Mouse (Mus musculus) urinary bladder, postnatal 4 days (tissue): ENCODE results near the gene Nuf2.
"Not testable (repeated sequence)": the region's sequence is repeated elsewhere in the genome, so short reads cannot be mapped to it uniquely, and the experiment has no call there.

Source experiments
- DNase-seq, 2 experiments: peaks; one replicate each; pipeline ENCODE4 v3.0.0; 2021 to 2022; ENCODE audit warnings: low spot score in 2 of 2

Gene Nuf2

GRCm38 (mm10) chr1:169530876-169531701 is at the start of gene Nuf2:
Nuf2 (minus strand) TSS chr1:169531464.
- peak; percentile 97 for DNase-seq

DNA sequence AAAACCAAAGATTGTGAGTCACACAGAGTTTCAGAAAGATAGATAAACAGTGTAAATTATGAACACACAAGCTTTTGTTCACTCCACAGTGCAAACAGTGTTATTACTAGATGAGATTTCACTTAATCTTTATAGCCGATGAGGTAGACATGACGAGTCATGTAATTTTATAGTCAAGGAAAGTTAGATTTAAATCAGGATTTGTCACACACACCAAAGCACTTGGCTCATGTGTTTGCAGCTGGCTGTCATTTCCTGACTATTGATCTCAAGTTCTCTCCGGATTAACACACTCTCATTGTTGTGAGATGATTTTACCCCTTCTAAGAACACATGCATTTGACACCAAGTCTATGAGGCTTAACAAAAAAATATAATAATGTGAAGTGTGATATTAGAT is 48.3 kb upstream of the Nuf2 start:
- no peak for DNase-seq

- DNase-seq: no peak
Observed at GRCm38 (mm10) chr1:169574136-169574535, 42.9 kb upstream of the Nuf2 start.

GRCm38 (mm10) chr1:169555621-169556020 is 24.4 kb upstream of the Nuf2 start:
- no peak for DNase-seq

DNA sequence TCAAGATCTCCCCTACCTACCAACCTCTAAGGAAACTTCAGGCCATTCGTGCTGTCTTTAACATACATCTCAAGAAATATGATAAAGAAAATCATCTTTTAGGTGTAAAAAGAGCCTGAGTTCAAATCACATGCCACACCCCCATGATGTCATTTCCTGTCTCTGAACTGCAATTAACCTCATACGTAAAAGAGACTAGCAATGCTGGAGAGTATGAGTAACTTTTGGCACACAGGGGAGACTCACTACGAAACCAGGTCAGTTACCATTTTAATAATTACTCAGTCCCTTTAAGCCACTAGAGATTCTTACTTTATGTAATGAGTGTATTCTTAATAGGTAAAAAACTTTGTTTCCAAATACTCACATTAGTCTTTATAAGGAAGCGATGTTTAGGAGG is 23.8 kb upstream of the Nuf2 start:
- no peak for DNase-seq

DNA sequence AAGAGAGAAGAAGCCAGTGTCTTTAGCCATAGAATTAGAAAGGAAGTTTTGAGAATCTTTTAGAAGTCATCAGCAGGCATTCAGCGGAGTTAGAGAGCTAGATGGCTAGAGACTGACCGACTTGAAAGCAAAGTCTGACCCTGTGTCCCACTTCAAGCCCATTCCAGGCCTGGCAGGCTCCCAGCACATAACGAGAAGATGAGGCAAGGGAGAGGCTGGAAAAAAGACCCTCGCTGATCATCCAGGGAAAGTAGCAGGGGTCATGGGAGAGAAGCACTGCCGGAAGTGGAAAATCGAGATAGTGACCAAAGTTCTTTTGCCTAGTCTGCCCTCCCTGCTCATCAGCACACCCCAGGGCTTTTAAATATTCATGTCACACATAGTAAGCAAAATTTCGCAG is 22.2 kb upstream of the Nuf2 start:
- DNase-seq: no peak

DNA sequence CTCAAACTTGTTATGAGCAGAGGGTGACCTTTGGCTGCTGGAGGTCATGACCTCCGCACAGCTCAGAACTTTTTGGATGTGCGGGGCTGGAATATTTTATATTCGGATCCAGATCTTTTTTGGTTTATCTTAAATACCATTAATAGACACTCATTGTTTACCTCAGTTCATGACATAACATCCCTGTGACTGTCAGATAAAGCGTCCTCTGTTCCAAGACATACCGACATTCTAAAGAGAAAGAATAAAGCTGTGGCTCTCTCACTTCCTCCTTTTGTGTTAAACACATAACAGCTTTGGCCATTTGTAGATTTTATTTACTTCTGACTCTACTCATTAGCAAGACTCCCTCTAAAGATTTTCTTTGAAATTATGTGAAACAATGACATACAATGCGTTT is 9.2 kb upstream of the Nuf2 start:
- DNase-seq: no peak

DNA sequence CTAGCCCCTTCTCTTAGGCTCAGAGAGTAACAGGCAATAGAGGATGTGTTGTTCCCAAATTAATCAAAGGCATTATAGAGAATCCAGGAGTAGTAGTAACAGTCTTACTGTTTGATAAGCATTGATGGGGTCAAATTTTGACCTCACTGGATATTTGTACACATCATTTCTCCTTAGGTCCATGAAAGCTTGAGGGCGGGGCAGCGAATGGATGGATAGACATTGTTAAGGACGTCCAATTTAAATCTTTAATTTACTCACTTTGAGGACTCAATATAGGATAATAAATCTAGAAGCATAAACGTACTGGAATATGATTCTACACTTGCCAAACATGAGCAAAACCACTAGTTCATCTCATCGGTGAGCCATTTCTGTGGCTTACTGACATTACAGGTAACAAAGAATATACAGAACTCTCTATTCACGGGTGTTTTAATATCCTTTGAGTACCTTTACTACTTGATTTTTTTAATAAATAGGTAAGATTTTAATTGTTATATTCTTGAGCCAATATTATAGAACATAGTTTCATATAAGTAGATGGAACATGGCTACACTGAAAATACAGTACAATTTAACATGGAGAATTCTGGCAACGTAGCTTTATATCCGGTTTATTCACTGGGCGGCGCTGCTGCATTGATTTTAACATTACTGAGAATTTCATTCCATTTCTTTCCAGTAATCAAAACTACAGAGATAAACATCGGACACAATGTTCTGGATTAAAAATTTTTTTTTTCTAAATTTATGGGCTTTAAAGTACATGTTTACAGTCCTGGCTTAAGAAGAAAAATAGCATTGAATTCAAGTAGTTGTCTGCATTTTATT is 655 bp upstream of the Nuf2 start:
- DNase-seq: peak in 1 of 2 experiments; percentile 25

DNA sequence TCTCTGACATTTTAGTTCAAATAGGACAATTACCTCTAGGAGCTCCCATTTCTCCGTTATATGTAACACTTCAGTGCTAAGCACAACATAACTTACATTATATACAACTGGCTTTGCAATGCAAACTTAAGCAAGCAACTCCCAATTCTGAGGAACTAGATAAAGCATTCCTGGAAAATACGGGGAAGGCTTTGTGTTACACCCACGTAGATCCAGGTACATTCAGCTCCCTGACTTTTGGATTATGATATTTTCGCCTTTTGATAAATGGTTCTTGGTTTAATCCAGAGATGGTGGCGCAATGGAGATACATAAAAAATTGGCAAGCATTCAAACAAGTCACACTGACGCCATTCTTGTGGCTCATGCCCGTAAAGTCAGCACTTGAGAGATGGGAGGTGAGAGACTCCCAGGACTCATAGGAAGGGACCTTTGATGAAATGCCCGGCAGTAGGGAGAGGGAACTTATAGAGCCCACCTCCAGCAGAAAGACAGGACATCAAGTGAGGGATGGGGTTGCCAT is 1.2 kb downstream of the Nuf2 start:
- no peak for DNase-seq

DNA sequence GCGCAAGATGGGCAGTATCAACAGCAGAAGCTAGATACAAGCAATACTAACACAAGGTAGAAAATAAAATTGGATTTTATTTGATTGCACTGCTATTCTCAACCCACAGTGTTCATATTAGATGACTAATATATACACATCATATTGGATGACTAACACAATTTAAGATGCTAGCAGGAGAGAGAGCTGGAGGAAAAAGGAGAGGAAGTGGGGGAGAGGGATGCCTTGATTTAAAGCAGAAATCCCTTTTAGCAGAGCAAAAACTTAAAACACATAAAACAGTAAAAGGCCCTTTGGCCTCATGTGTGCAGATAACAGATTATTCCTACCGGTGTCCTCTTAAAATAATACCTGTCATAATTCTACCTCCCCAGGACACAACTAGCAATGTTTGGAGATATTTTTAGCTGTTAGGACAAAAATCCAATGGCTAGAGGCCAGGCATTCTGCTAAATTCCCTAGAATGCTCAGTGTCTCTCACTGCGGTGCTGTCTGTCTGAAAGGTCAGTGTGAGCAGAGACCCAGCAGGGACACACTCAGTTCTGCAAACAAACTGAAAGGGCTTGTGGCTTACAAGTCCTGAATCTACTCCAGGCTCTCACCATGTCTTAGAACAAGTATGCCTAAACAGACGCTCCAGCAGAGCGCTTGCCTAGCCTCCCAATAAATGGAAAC is 5.1 kb downstream of the Nuf2 start:
- DNase-seq: no peak

DNA sequence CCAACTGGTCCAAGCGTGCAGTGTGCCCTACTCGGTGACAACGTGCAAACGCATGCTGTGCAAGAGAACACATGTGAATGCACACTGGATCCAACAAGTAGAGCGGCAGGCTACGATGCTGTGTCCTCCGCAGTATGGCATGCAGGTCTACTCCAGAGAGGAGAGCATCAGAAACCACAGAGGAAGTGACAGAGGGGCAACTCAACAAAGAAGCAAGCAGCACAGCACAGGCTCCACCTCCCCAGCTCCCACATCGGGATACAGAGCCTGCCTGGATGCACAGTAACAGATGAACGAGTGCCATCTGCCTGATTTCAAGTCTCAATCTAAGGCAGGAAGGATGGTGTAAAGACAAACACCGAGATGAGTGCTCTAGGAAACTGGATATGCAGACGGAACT is 11.9 kb downstream of the Nuf2 start:
- DNase-seq: no peak

DNA sequence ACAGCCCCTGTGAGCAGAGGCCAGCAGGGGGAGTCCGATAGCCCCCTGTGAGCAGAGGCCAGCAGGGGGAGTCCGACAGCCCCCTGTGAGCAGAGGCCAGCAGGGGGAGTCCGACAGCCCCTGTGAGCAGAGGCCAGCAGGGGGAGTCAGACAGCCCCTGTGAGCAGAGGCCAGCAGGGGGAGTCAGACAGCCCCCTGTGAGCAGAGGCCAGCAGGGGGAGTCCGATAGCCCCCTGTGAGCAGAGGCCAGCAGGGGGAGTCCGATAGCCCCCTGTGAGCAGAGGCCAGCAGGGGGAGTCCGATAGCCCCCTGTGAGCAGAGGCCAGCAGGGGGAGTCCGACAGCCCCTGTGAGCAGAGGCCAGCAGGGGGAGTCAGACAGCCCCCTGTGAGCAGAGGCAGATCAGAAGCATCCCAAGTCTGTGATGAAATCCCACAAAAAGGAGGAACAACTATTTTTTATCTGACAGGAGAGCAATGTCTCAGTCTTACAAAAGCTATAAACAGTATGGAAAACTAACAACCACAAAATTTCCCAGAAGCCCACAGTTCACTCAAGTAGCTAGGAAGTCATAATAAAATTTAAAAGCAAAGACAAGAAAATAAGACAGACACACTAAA is 13.3 kb downstream of the Nuf2 start:
- DNase-seq: not testable (repeated sequence)

GRCm38 (mm10) chr1:169517376-169517892 is 13.8 kb downstream of the Nuf2 start:
- no peak for DNase-seq

GRCm38 (mm10) chr1:169506354-169506753 is 24.9 kb downstream of the Nuf2 start:
- DNase-seq: no peak

GRCm38 (mm10) chr1:169502876-169503275 is 28.4 kb downstream of the Nuf2 start:
- no peak for DNase-seq

GRCm38 (mm10) chr1:169495621-169496020 is 35.6 kb downstream of the Nuf2 start:
- DNase-seq: no peak

DNA sequence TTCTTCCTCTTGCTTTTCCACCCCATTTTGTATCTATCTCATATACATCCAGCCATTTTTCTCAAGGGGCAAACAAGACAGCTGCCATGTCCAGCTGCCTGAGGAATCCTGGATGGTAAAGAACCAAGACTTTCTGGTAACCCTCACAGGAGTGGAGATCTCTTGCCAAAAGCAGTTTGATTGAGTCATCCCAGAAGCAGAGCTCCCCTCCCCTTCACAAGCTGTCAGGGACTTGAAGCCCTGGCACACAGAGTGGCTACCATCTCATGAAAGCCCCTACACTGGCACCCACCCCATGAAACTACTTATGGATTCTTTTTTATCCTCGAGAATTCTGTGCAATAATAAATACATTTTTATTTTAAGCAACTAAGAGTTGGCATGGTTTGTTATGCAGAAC is 39.7 kb downstream of the Nuf2 start:
- no peak for DNase-seq

GRCm38 (mm10) chr1:169485408-169485885 is 45.8 kb downstream of the Nuf2 start:
- no peak for DNase-seq

DNA sequence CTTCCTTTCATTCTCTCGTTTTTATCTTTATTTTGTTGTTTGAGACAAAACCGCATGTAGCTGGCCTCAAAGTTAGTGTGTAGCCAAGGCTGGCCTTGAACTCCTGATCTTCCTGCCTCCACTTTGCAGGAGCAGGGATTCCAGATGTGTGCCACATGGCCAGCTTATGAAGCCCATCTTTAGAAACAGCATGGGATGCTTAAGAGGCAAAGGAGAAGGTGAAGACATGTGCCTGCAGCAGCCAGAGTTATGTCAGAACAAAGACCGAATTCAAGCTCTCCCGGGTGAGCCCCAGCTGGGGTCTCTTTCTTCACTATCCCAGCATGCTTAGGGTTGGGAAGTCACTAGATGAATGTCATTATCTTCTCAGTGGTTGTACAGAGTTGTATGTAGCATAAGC is 46.7 kb downstream of the Nuf2 start:
- DNase-seq: no peak

- no peak for DNase-seq
Observed at GRCm38 (mm10) chr1:169482596-169483335, 48.5 kb downstream of the Nuf2 start.

GRCm38 (mm10) chr1:169471185-169471584 is 60.1 kb downstream of the Nuf2 start:
- DNase-seq: no peak
